Mouse (Mus musculus) lung, postnatal 0 days (tissue): ENCODE results near the gene Abca2. TPM values are rescaled to one million over a fixed set of nuclear protein-coding genes. Genes with fewer than 3 reads are reported as not detected.

Source experiments
- ATAC-seq: fragments of 200-750 bp; cut with Nextera tagmentation; 2 replicates; pipeline ENCODE4 v1.8.0; 2017; ENCODE audit warnings: moderate library complexity
- DNase-seq: peaks from one replicate; pipeline ENCODE4 v3.0.0-alpha.2; 2016; ENCODE audit warnings: low spot score
- H3K27ac ChIP-seq: fragments of 300-500 bp; sonication (generic); 2 replicates; pipeline ENCODE4 v1.5.1; 2014; ENCODE audit warnings: antibody characterized with exemption, mild to moderate bottlenecking, low read length, mixed read lengths
- H3K27me3 ChIP-seq: fragments of 300-500 bp; sonication (generic); replicated peaks from 2 replicates; pipeline ENCODE4 v1.6.1; 2014; ENCODE audit warnings: low read length, mixed read lengths; ENCODE audit not compliant: insufficient read depth
- H3K36me3 ChIP-seq: fragments of 300-500 bp; sonication (generic); 2 replicates; pipeline ENCODE4 v1.6.1; 2014; ENCODE audit warnings: low read length, mixed read lengths; ENCODE audit not compliant: insufficient read depth
- H3K4me1 ChIP-seq: fragments of 300-500 bp; sonication (generic); 2 replicates; pipeline ENCODE4 v1.6.1; 2014; ENCODE audit warnings: antibody characterized with exemption, low read depth, low read length, mixed read lengths; ENCODE audit not compliant: insufficient read depth
- H3K4me2 ChIP-seq: fragments of 300-500 bp; sonication (generic); replicated peaks from 2 replicates; pipeline ENCODE4 v1.6.1; 2014; ENCODE audit warnings: low read depth, mild to moderate bottlenecking, low read length, moderate library complexity, mixed read lengths
- H3K4me3 ChIP-seq: fragments of 300-500 bp; sonication (generic); 2 replicates; pipeline ENCODE4 v1.5.1; 2014; ENCODE audit warnings: low read depth, low read length
- H3K9ac ChIP-seq: fragments of 300-500 bp; sonication (generic); replicated peaks from 2 replicates; pipeline ENCODE4 v1.6.1; 2014; ENCODE audit warnings: low read depth, mild to moderate bottlenecking
- H3K9me3 ChIP-seq: fragments of 300-500 bp; sonication (generic); 2 replicates; pipeline ENCODE4 v1.6.1; 2016; ENCODE audit warnings: low read length, mixed read lengths
- CTCF ChIP-seq: IDR thresholded peaks from 2 replicates; pipeline ENCODE4 v1.5.1; 2016; ENCODE audit warnings: antibody characterized with exemption, mild to moderate bottlenecking
- EP300 ChIP-seq: IDR thresholded peaks from 2 replicates; pipeline ENCODE4 v1.6.1; 2016; ENCODE audit warnings: antibody characterized with exemption, mild to moderate bottlenecking, control low read depth
- WGBS: fragments of 180-500 bp; shearing (Covaris S2); extraction: QIAGEN DNeasy Blood & Tissue Kit; methylation state at CpG from one replicate; pipeline ENCODE4 v1.1.7; 2014; 5-methylcytosine and 5-hydroxymethylcytosine counted together
- polyA plus RNA-seq: library from polyadenylated mRNA; unstranded; fragments of >200 nt; fragmentation: Nextera tagmentation; extraction: Ambion mirVana; gene quantifications from 2 replicates; pipeline ENCODE4 v1.2.1, GENCODE M21; 2015

Gene Abca2
- polyA plus RNA-seq, 1 experiment from 2014 or later: 2.7 TPM

DNA sequence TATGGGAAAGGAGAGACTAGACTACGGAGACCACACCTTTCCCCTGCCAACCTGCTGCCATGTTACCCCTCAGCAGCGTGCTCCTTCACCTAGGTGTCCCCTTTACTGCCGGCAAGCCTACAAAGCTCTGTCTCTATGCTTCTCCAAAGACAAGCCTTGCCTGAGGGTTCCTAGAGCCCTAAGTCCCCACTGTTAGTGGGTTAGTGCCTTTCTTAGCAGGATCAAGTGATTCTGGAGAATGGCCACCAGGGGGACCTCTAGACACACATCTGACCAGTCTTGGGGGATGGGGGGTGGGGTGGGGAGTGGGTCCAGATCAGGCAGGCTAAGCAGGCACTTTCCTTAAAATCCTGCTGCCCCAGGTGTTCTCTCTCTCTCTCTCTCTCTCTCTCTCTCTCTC, 6.6 kb upstream of the Abca2 start:
- WGBS: 22% methylated on average over 3 of the region's 3 CpGs
- H3K27ac ChIP-seq: no peak overlapping the region
- H3K9me3 ChIP-seq: no peaks in the 10 kb centered on the region
- no peak overlapping the region for H3K9ac ChIP-seq
- TF ChIP-seq EP300: no peak
- TF ChIP-seq CTCF: peak; percentile 76
- peak; percentile 55; the same call in 1 of the 2 replicates for ATAC-seq
- H3K27me3 ChIP-seq: no peaks in the 10 kb centered on the region
- no peaks in the 10 kb centered on the region for H3K36me3 ChIP-seq
- H3K4me3 ChIP-seq: no peak overlapping the region
- peak; percentile 71 for DNase-seq
- no peak overlapping the region for H3K4me2 ChIP-seq
- no peaks in the 10 kb centered on the region for H3K4me1 ChIP-seq

DNA sequence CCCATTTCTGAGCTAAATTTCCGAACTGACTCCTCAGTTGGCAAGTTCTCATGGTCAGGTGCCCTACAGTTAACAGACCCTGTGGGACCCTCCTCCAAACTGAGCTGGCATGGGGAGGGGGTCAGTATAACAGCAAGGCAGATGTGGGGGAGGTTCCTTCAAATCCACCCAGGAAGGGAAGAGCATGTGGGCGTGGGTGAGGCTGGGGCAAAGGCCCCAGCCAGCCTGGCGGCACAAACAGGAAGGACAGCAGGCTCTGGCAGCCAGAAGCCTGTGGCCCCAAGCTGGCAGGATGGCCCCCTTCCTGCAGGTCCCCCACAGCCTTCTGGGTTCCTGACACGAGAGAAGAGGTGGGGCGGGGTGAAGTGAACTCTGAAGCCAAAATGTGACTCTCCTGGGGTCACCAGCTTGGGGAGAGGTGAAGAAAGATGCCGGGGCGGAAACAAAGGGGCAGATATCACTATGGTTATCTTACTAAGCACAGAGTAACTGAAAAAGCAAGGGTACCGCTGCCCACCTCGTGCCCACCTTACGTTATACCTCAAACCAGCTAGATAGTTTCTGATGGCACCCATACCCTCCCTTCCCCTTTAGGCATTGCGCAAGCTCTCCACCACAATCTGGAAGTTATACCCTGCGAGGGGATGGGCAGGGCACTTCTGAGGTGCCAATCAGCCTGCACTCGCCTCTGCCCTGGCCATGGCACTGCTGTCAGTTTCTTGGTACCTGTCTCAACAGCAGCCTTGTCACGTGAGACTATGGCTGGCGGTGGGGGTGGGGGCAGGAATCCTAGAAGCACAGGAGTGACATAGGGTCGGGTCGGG, 5.7 kb upstream of the Abca2 start, which contains the start of gene Fut7:
Gene Fut7, plus strand, starts transcription at position 681 of the 824 bp plus-strand sequence.
- Histone ChIP-seq H3K9ac (no peak within 1 kb of the TSS), H3K27me3 (no peaks in the 10 kb centered on the region), H3K9me3 (no peaks in the 10 kb centered on the region), H3K36me3 (no peaks in the 10 kb centered on the region), H3K4me1 (no peaks in the 10 kb centered on the region), H3K4me2 (no peak within 1 kb of the TSS), H3K27ac (no peak within 1 kb of the TSS), H3K4me3 (no peak within 1 kb of the TSS)
- ATAC-seq: peak; percentile 27; the same call in 1 of the 2 replicates
- no peak for DNase-seq
- TF ChIP-seq CTCF (no peak), EP300 (no peak)
- WGBS: 42% methylated on average over 17 of the region's 17 CpGs

GRCm38 (mm10) chr2:25423626-25424025, 4.9 kb upstream of the Abca2 start:
- no peaks in the 10 kb centered on the region for H3K9me3 ChIP-seq
- ATAC-seq: no peak
- TF ChIP-seq EP300 (no peak), CTCF (no peak)
- H3K4me3 ChIP-seq: no peak overlapping the region
- no peak overlapping the region for H3K9ac ChIP-seq
- H3K27me3 ChIP-seq: no peaks in the 10 kb centered on the region
- no peaks in the 10 kb centered on the region for H3K36me3 ChIP-seq
- H3K4me1 ChIP-seq: no peaks in the 10 kb centered on the region
- 23% methylated on average over 1 of the region's 1 CpGs for WGBS
- H3K27ac ChIP-seq: no peak overlapping the region
- H3K4me2 ChIP-seq: no peak overlapping the region
- DNase-seq: no peak

- ATAC-seq (no peak), DNase-seq (no peak)
- no peaks in the 10 kb centered on the region for H3K36me3 ChIP-seq
- 46% methylated on average over 27 of the region's 27 CpGs for WGBS
- H3K9me3 ChIP-seq: no peaks in the 10 kb centered on the region
- TF ChIP-seq CTCF: no peak
- TF ChIP-seq EP300: no peak
- H3K27me3 ChIP-seq: peaks cover 10% of the 10 kb centered on the region; the same call in 1 of the 2 replicates
- H3K4me3 ChIP-seq: no peak overlapping the region
- H3K27ac ChIP-seq: no peak overlapping the region
- no peaks in the 10 kb centered on the region for H3K4me1 ChIP-seq
- no peak overlapping the region for H3K4me2 ChIP-seq
- H3K9ac ChIP-seq: no peak overlapping the region
Observed at GRCm38 (mm10) chr2:25425481-25425880, 3.0 kb upstream of the Abca2 start.

DNA sequence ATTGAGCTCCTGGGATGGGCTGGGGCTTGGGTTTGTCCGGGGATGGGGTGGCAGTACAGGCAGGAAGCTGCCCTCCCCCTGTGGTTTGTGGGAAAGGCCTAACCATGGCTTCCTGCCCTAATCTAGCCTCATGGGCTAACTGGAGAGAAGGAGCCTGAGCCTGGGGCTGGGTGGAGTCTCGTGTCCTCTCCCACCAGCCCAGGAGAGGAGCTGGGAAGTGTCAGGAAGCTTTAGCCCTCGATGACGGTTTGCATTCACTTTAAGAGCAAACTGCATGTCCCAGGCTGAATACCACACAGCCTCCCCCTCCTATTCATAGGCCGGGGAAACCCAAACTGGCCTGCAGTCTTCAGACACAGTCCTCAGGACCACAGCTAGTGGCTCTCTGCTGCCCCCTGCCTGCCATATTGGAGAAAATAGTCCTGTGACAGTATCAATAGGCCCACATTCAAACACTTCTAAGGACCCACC, 1.7 kb upstream of the Abca2 start:
- DNase-seq (peak; percentile 67), ATAC-seq (0 out of 2 replicates have a peak, but pooled peaks have one; percentile 11)
- no peaks in the 10 kb centered on the region for H3K36me3 ChIP-seq
- no peak overlapping the region for H3K4me3 ChIP-seq
- TF ChIP-seq CTCF (peak; percentile 91), EP300 (no peak)
- H3K9ac ChIP-seq: no peak overlapping the region
- H3K9me3 ChIP-seq: no peaks in the 10 kb centered on the region
- H3K27me3 ChIP-seq: peaks cover 10% of the 10 kb centered on the region; the same call in 1 of the 2 replicates
- H3K4me2 ChIP-seq: no peak overlapping the region
- H3K4me1 ChIP-seq: no peaks in the 10 kb centered on the region
- 24% methylated on average over 5 of the region's 5 CpGs for WGBS
- no peak overlapping the region for H3K27ac ChIP-seq

DNA sequence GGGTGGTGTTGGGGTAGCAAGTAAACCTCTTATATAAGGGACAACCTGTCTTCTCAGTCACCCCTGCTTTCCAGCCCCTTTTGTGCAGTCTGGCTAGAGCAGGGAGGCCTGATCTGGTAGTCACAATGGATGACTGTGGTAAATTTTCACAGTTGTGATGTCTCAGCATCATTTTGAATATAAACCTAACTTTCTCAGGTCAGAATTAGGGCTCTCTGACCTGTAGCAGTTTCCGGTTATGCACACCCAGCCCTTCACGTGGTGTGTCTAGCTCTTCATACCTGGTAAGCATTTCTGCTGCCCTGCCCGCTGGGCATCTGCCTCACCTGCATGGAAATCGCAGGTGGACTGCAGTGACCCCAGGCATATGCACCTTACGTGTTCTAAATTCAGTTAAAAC, 1.2 kb upstream of the Abca2 start:
- no peak overlapping the region for H3K4me2 ChIP-seq
- no peak overlapping the region for H3K27ac ChIP-seq
- no peak overlapping the region for H3K9ac ChIP-seq
- TF ChIP-seq EP300 (no peak), CTCF (no peak)
- no peaks in the 10 kb centered on the region for H3K4me1 ChIP-seq
- DNase-seq: no peak
- H3K4me3 ChIP-seq: no peak overlapping the region
- peaks cover 10% of the 10 kb centered on the region; the same call in 1 of the 2 replicates for H3K27me3 ChIP-seq
- no peaks in the 10 kb centered on the region for H3K36me3 ChIP-seq
- WGBS: 91% methylated on average over 5 of the region's 5 CpGs
- H3K9me3 ChIP-seq: no peaks in the 10 kb centered on the region
- ATAC-seq: no peak
